11 mouse cellular contexts compared by ENCODE assay signal in genomic region chr12:76117632-76118153, GRCm38 (mm10). TPM values are rescaled to one million over a fixed set of nuclear protein-coding genes. Genes with fewer than 3 reads are reported as not detected.
DNase-seq lines count a peak whose midpoint lies in the region; ATAC-seq and TF ChIP-seq lines count a peak whose summit lies in the region.
"Had no signal": no experiment of that assay in that cellular context is flagged by ENCODE, and none has a peak within 500 bp of the region (broad histone marks: within the 10 kb centered on the region; RNA-seq: fewer than 3 reads in every experiment).

No protein-coding gene starts in this region.

- no peaks in the 10 kb centered on the region for H3K9me3 ChIP-seq in heart, embryonic 14.5 days (ENCODE audit: control insufficient read depth, low read length)

- no peak overlapping the region for H3K27ac ChIP-seq in left cerebral cortex, adult 2 months
- peak overlapping the region; percentile 88 to 89 for H3K27ac ChIP-seq in heart, embryonic 14.5 days (replicated peaks in 1 of 2; ENCODE audit: control insufficient read depth in 1 of 2, insufficient read depth in 1 of 2, low read depth in 2 of 2, low read length in 2 of 2)

- WGBS in heart, embryonic 14.5 days: 21% methylated on average over 4 of the region's 4 CpGs

- no peak for TF ChIP-seq CTCF in left cerebral cortex, adult 2 months (IDR thresholded peaks at IDR 0.05)

- H3K4me3 ChIP-seq in left cerebral cortex, adult 2 months: no peak overlapping the region
- H3K4me3 ChIP-seq in heart, embryonic 14.5 days (ENCODE audit: control insufficient read depth in 1 of 2, insufficient read depth in 1 of 2, low read depth in 1 of 2, low read length in 2 of 2): no peak overlapping the region

- peak; percentile 13 to 65 for DNase-seq in left cerebral cortex, postnatal 25 days (ENCODE audit: low spot score in 2 of 2)
- DNase-seq in left cerebral cortex, adult 2 months (ENCODE audit: extremely low spot score in 1 of 2, low spot score in 2 of 2): no peak
- DNase-seq in adrenal gland, postnatal 14 days: peak; percentile 65
- peak; percentile 44 for DNase-seq in lung, postnatal 14 days
- DNase-seq in B cell, adult 2 months: no peak
- no peak for DNase-seq in right cerebral cortex, postnatal 10 days (ENCODE audit: low spot score in 2 of 2)
- no peak for DNase-seq in neural tube, embryonic 10.5 days (ENCODE audit: extremely low spot score, low spot score)
- DNase-seq: gastrocnemius, postnatal 36 days; layer of hippocampus, postnatal 36 days had no signal

- no peak overlapping the region for H3K9ac ChIP-seq in heart, embryonic 14.5 days (ENCODE audit: low read length)

- no peaks in the 10 kb centered on the region for H3K36me3 ChIP-seq in heart, embryonic 14.5 days (ENCODE audit: control insufficient read depth, insufficient read depth, low read length)

- peaks cover 6 to 11% of the 10 kb centered on the region in 2 experiments for H3K4me1 ChIP-seq in heart, embryonic 14.5 days (ENCODE audit: control insufficient read depth in 2 of 2, insufficient read depth in 2 of 2, low read length in 2 of 2)

- H3K27me3 ChIP-seq in heart, embryonic 14.5 days (ENCODE audit: control insufficient read depth, insufficient read depth, low read length): no peaks in the 10 kb centered on the region

- peak; percentile 74; the same call in 1 of the 2 replicates for ATAC-seq in heart, embryonic 14.5 days (ENCODE audit: insufficient number of reproducible peaks, insufficient read depth, low FRiP score, low read depth)

- intact Hi-C loops in left cerebral cortex, postnatal 25 days (cut with DNase I): no loop called here
- intact Hi-C loops in left cerebral cortex, adult 2 months (cut with DNase I): no loop called here

- H3K4me2 ChIP-seq in heart, embryonic 14.5 days (ENCODE audit: low read length): no peak overlapping the region

RNA-seq across cellular contexts. Expression of gene Esr2, which starts 59.4 kb away (rescaled TPM):
- under 1 TPM; 0.21 to 0.23 TPM for total RNA-seq in left cerebral cortex, postnatal 25 days (2021)
- under 1 TPM; 0.34 to 0.68 TPM for total RNA-seq in left cerebral cortex, adult 2 months (2021)
- total RNA-seq in adrenal gland, postnatal 14 days (2021): not detected in 2 replicates
- polyA plus RNA-seq in heart, embryonic 14.5 days (2014; fragmentation: Nextera tagmentation; extraction: Ambion mirVana): 0.32 and 0.42 TPM in 2 replicates
- total RNA-seq: megakaryocyte, adult 5-6 weeks had no signal

Comparison
In these comparisons a context has a peak if more than half of its experiments do, and no peak if none do; other contexts are left out.
1. DNase-seq: peak in left cerebral cortex, postnatal 25 days (2 of 2), adrenal gland, postnatal 14 days (single experiment) and lung, postnatal 14 days (single experiment); none in left cerebral cortex, adult 2 months (0 of 2), B cell, adult 2 months (0 of 2), right cerebral cortex, postnatal 10 days (0 of 2) and neural tube, embryonic 10.5 days (single experiment).